9 mouse cellular contexts compared by ENCODE assay signal in genomic region chrX:145672776-145673175, GRCm38 (mm10).
DNase-seq lines count a peak whose midpoint lies in the region; ATAC-seq and TF ChIP-seq lines count a peak whose summit lies in the region.
"Had no signal": no experiment of that assay in that cellular context is flagged by ENCODE, and none has a peak within 500 bp of the region (broad histone marks: within the 10 kb centered on the region; RNA-seq: fewer than 3 reads in every experiment).

No protein-coding gene starts in this region.

- in situ Hi-C loops in ES-E14 (cut with MboI; ENCODE audit: low sequenced_read_pairs in 2 of 2, unreplicated experiment in 2 of 2), result no loop called here

- no peak for ATAC-seq in hindbrain, postnatal 0 days
- no peak for ATAC-seq in limb, embryonic 11.5 days (ENCODE audit: insufficient number of reproducible peaks, low FRiP score, low TSS enrichment, low read depth)

- no peaks in the 10 kb centered on the region for H3K27me3 ChIP-seq in hindbrain, postnatal 0 days (ENCODE audit: insufficient read depth, low read length)
- 0 out of 2 replicates have a peak, but pooled peaks cover 3% of the 10 kb centered on the region for H3K27me3 ChIP-seq in hindbrain, embryonic 10.5 days (ENCODE audit: insufficient read depth, poor library complexity, severe bottlenecking)
- no peaks in the 10 kb centered on the region for H3K27me3 ChIP-seq in limb, embryonic 11.5 days (ENCODE audit: control insufficient read depth, insufficient read depth, low read length)
- H3K27me3 ChIP-seq: limb, embryonic 15.5 days had no signal

- H3K4me2 ChIP-seq in hindbrain, postnatal 0 days (ENCODE audit: low read depth, low read length), result no peak overlapping the region
- H3K4me2 ChIP-seq in limb, embryonic 11.5 days (ENCODE audit: low read depth, severe bottlenecking), result no peak overlapping the region
- H3K4me2 ChIP-seq: limb, embryonic 15.5 days had no signal

- no peaks in the 10 kb centered on the region for H3K4me1 ChIP-seq in hindbrain, postnatal 0 days (ENCODE audit: insufficient read depth, low read length)
- no peaks in the 10 kb centered on the region for H3K4me1 ChIP-seq in hindbrain, embryonic 10.5 days (replicated peaks)
- H3K4me1 ChIP-seq in ES-E14 (ENCODE audit: control insufficient read depth in 2 of 2, insufficient read depth in 2 of 2, low read length in 2 of 2, poor library complexity in 1 of 2), result no peaks in the 10 kb centered on the region
- no peaks in the 10 kb centered on the region for H3K4me1 ChIP-seq in limb, embryonic 11.5 days (ENCODE audit: control insufficient read depth, insufficient read depth, low read length)
- H3K4me1 ChIP-seq: limb, embryonic 15.5 days had no signal

- no peaks in the 10 kb centered on the region for H3K36me3 ChIP-seq in hindbrain, postnatal 0 days (ENCODE audit: insufficient read depth, low read length)
- no peaks in the 10 kb centered on the region for H3K36me3 ChIP-seq in hindbrain, embryonic 10.5 days
- H3K36me3 ChIP-seq in ES-E14 (ENCODE audit: control insufficient read depth, insufficient read depth, low read length, poor library complexity, severe bottlenecking), result no peaks in the 10 kb centered on the region
- no peaks in the 10 kb centered on the region for H3K36me3 ChIP-seq in limb, embryonic 11.5 days (ENCODE audit: control insufficient read depth, insufficient read depth, low read length)
- H3K36me3 ChIP-seq: limb, embryonic 15.5 days had no signal

- H3K27ac ChIP-seq in hindbrain, postnatal 0 days, result no peak overlapping the region
- H3K27ac ChIP-seq in hindbrain, embryonic 10.5 days, result no peak overlapping the region
- H3K27ac ChIP-seq in ES-E14 (ENCODE audit: insufficient read depth, low read depth, low read length, poor library complexity, severe bottlenecking), result no peak overlapping the region
- H3K27ac ChIP-seq in limb, embryonic 11.5 days (replicated peaks; ENCODE audit: low read depth, low read length), result no peak overlapping the region
- H3K27ac ChIP-seq: limb, embryonic 15.5 days had no signal

- no peak overlapping the region for H3K9ac ChIP-seq in hindbrain, postnatal 0 days (replicated peaks; ENCODE audit: low read length)
- H3K9ac ChIP-seq in ES-E14 (ENCODE audit: insufficient read depth, low read depth, low read length, poor library complexity, severe bottlenecking), result no peak overlapping the region
- H3K9ac ChIP-seq in limb, embryonic 11.5 days (ENCODE audit: low read length), result no peak overlapping the region
- H3K9ac ChIP-seq: limb, embryonic 15.5 days had no signal

- H3K4me3 ChIP-seq in hindbrain, postnatal 0 days (ENCODE audit: low read length), result no peak overlapping the region
- H3K4me3 ChIP-seq in hindbrain, embryonic 10.5 days, result no peak overlapping the region
- no peak overlapping the region for H3K4me3 ChIP-seq in ES-E14 (ENCODE audit: insufficient read depth in 1 of 2, low read depth in 1 of 2, low read length in 2 of 2, poor library complexity in 1 of 2, severe bottlenecking in 1 of 2)
- H3K4me3 ChIP-seq in limb, embryonic 11.5 days (ENCODE audit: low read depth, low read length), result no peak overlapping the region
- H3K4me3 ChIP-seq: limb, embryonic 15.5 days had no signal

- peak; percentile 73 for TF ChIP-seq CTCF in hindbrain, postnatal 0 days (IDR thresholded peaks at IDR 0.05; ENCODE audit: low read depth)

- no peaks in the 10 kb centered on the region for H3K9me3 ChIP-seq in hindbrain, postnatal 0 days (ENCODE audit: low read length)
- no peaks in the 10 kb centered on the region for H3K9me3 ChIP-seq in hindbrain, embryonic 10.5 days
- no peaks in the 10 kb centered on the region for H3K9me3 ChIP-seq in ES-E14 (ENCODE audit: control insufficient read depth, insufficient read depth, low read depth, low read length)
- no peaks in the 10 kb centered on the region for H3K9me3 ChIP-seq in limb, embryonic 11.5 days (ENCODE audit: control insufficient read depth, low read length)
- H3K9me3 ChIP-seq: limb, embryonic 15.5 days had no signal

- DNase-seq in hindbrain, postnatal 0 days (ENCODE audit: low spot score), result peak; percentile 36
- DNase-seq in hindbrain, embryonic 10.5 days (ENCODE audit: low spot score), result no peak
- DNase-seq in A20 (ENCODE audit: low read depth, low spot score), result peak; percentile 30
- DNase-seq in ES-E14 (ENCODE audit: low read depth, low spot score), result peak; percentile 4
- DNase-seq in embryo, embryonic 11 days, result peak; percentile 27
- DNase-seq in limb, embryonic 11.5 days (ENCODE audit: low spot score), result peak; percentile 21
- DNase-seq in yolk sac, embryonic 10.5 days (ENCODE audit: low spot score), result peak; percentile 2
- no peak for DNase-seq in neural tube, embryonic 10.5 days (ENCODE audit: extremely low spot score, low spot score)

TF ChIP-seq in ES-E14, 5 proteins besides CTCF, POLR2A, EP300 and RAD21:
- TF ChIP-seq MAFK (IDR thresholded peaks at IDR 0.05; ENCODE audit: insufficient read depth, low read depth, low read length), result no peak
- peak; percentile 28; the same call in 1 of the 2 replicates for TF ChIP-seq ZC3H11A (IDR thresholded peaks at IDR 0.05; ENCODE audit: borderline replicate concordance, low read depth, low read length)
TF ChIP-seq in ES-E14: peak in this region for 1.

Comparison
In these comparisons a context has a peak if more than half of its experiments do, and no peak if none do; other contexts are left out.
1. DNase-seq: peak in hindbrain, postnatal 0 days (single experiment), A20 (single experiment), ES-E14 (single experiment), embryo, embryonic 11 days (single experiment), limb, embryonic 11.5 days (single experiment) and yolk sac, embryonic 10.5 days (single experiment); none in hindbrain, embryonic 10.5 days (single experiment) and neural tube, embryonic 10.5 days (single experiment).